Mouse (Mus musculus) intestine, embryonic 15.5 days (tissue): ENCODE measurements around the gene Ncf2. TPM values are rescaled to one million over a fixed set of nuclear protein-coding genes. Genes with fewer than 3 reads are reported as not detected.

Experiments
- ATAC-seq: fragments of 200-750 bp; cut with Nextera tagmentation; 2 replicates; pipeline ENCODE4 v1.8.0; 2017; ENCODE audit warnings: moderate TSS enrichment, moderate library complexity
- H3K27ac ChIP-seq: fragments of 300-500 bp; sonication (generic); 2 replicates; pipeline ENCODE4 v1.5.1; 2015; ENCODE audit warnings: mild to moderate bottlenecking, inconsistent platforms
- H3K27me3 ChIP-seq: fragments of 300-500 bp; sonication (generic); replicated peaks from 2 replicates; pipeline ENCODE4 v1.6.1; 2015; ENCODE audit warnings: inconsistent platforms
- H3K36me3 ChIP-seq: fragments of 300-500 bp; sonication (generic); 2 replicates; pipeline ENCODE4 v1.6.1; 2015; ENCODE audit warnings: inconsistent platforms
- H3K4me1 ChIP-seq: fragments of 300-500 bp; sonication (generic); replicated peaks from 2 replicates; pipeline ENCODE4 v1.6.1; 2015; ENCODE audit warnings: inconsistent platforms
- H3K4me2 ChIP-seq: fragments of 300-500 bp; sonication (generic); replicated peaks from 2 replicates; pipeline ENCODE4 v1.6.1; 2015; ENCODE audit warnings: mild to moderate bottlenecking, inconsistent platforms
- H3K4me3 ChIP-seq: fragments of 300-500 bp; sonication (generic); replicated peaks from 2 replicates; pipeline ENCODE4 v1.5.1; 2015; ENCODE audit warnings: inconsistent platforms
- H3K9ac ChIP-seq: fragments of 300-500 bp; sonication (generic); 2 replicates; pipeline ENCODE4 v1.6.1; 2015; ENCODE audit warnings: inconsistent platforms
- H3K9me3 ChIP-seq: fragments of 300-500 bp; sonication (generic); 2 replicates; pipeline ENCODE4 v1.6.1; 2016; ENCODE audit warnings: inconsistent platforms
- WGBS: fragments of 180-500 bp; shearing (Covaris S2); methylation state at CpG from one replicate; pipeline ENCODE4 v1.1.7; 2015; 5-methylcytosine and 5-hydroxymethylcytosine counted together
- polyA plus RNA-seq: library from polyadenylated mRNA; unstranded; fragments of >200 nt; fragmentation: Nextera tagmentation; extraction: Ambion mirVana; gene quantifications from 2 replicates; pipeline ENCODE4 v1.2.1, GENCODE M21; 2015

Ncf2 gene
- polyA plus RNA-seq, 1 experiment from 2014 or later, result 8.8 TPM

- ATAC-seq, result no peak
- Histone ChIP-seq H3K4me2 (no peak overlapping the region), H3K4me1 (no peaks in the 10 kb centered on the region), H3K9ac (no peak overlapping the region), H3K27ac (no peak overlapping the region), H3K9me3 (no peaks in the 10 kb centered on the region), H3K27me3 (no peaks in the 10 kb centered on the region), H3K4me3 (no peak overlapping the region), H3K36me3 (peaks cover 39% of the 10 kb centered on the region)
- WGBS, result 74% methylated on average over 3 of the region's 3 CpGs
Measured at GRCm38 (mm10) chr1:152845211-152845730, 45.3 kb downstream of the Ncf2 start.

GRCm38 (mm10) chr1:152846856-152847255 is 46.9 kb downstream of the Ncf2 start:
- Histone ChIP-seq H3K27me3 (no peaks in the 10 kb centered on the region), H3K4me3 (no peak overlapping the region), H3K4me2 (no peak overlapping the region), H3K27ac (no peak overlapping the region), H3K4me1 (no peaks in the 10 kb centered on the region), H3K9me3 (no peaks in the 10 kb centered on the region), H3K36me3 (peaks cover 40% of the 10 kb centered on the region), H3K9ac (no peak overlapping the region)
- 95% methylated on average over 2 of the region's 2 CpGs for WGBS
- ATAC-seq, result no peak

- Histone ChIP-seq H3K27me3 (no peaks in the 10 kb centered on the region), H3K9ac (no peak overlapping the region), H3K9me3 (no peaks in the 10 kb centered on the region), H3K4me2 (no peak overlapping the region), H3K4me1 (no peaks in the 10 kb centered on the region), H3K36me3 (0 out of 2 replicates have a peak, but pooled peaks cover 6% of the 10 kb centered on the region), H3K27ac (no peak overlapping the region), H3K4me3 (no peak overlapping the region)
- WGBS, result 78% methylated on average over 6 of the region's 6 CpGs
- no peak for ATAC-seq
Measured at GRCm38 (mm10) chr1:152869901-152870300, 69.9 kb downstream of the Ncf2 start.

- Histone ChIP-seq H3K27ac (no peak overlapping the region), H3K27me3 (no peaks in the 10 kb centered on the region), H3K4me1 (no peaks in the 10 kb centered on the region), H3K4me3 (no peak overlapping the region), H3K36me3 (0 out of 2 replicates have a peak, but pooled peaks cover 6% of the 10 kb centered on the region), H3K4me2 (no peak overlapping the region), H3K9ac (no peak overlapping the region), H3K9me3 (no peaks in the 10 kb centered on the region)
- WGBS, result 76% methylated on average over 3 of the region's 3 CpGs
- no peak for ATAC-seq
Measured at GRCm38 (mm10) chr1:152871031-152871430, 71.0 kb downstream of the Ncf2 start.

Other genes with a start within 250 kb of the Ncf2 start
- gene Apobec4, start 49.6 kb upstream of the Ncf2 start, polyA plus RNA-seq, result not detected in 2 replicates
- gene Rgl1, start 33.8 kb upstream of the Ncf2 start, polyA plus RNA-seq, result 44.2 and 44.8 TPM in 2 replicates
- 327 and 358 TPM in 2 replicates for gene Arpc5, start 33.7 kb upstream of the Ncf2 start, polyA plus RNA-seq
- 22.5 and 23.9 TPM in 2 replicates for gene Smg7, start 102.5 kb downstream of the Ncf2 start, polyA plus RNA-seq
- 1.8 and 2.2 TPM in 2 replicates for gene Nmnat2, start 154.8 kb downstream of the Ncf2 start, polyA plus RNA-seq